Mouse (Mus musculus) cerebellum, adult 2 months (tissue): ENCODE data around the gene Atxn3. TPM values are rescaled to one million over a fixed set of nuclear protein-coding genes. Genes with fewer than 3 reads are reported as not detected.

Experiments
- DNase-seq, 2 experiments: peaks; one replicate each; pipeline ENCODE4 v3.0.0; 2021
- H3K27ac ChIP-seq: fragments of 200-500 bp; 2 replicates; pipeline ENCODE4 v1.5.1; 2012; ENCODE audit warnings: low read length, control low read depth, inconsistent platforms; ENCODE audit not compliant: insufficient read depth
- H3K27me3 ChIP-seq: fragments of 200-500 bp; 2 replicates; pipeline ENCODE4 v1.6.1; 2012; ENCODE audit warnings: inconsistent platforms, mild to moderate bottlenecking, low read length, moderate library complexity; ENCODE audit not compliant: control insufficient read depth, insufficient read depth
- H3K4me1 ChIP-seq: fragments of 200-500 bp; 2 replicates; pipeline ENCODE4 v1.6.1; 2011; ENCODE audit warnings: low read length; ENCODE audit not compliant: control insufficient read depth, insufficient read depth
- H3K4me3 ChIP-seq: fragments of 200-500 bp; replicated peaks from 2 replicates; pipeline ENCODE3; 2011; ENCODE audit warnings: mild to moderate bottlenecking, low read depth, low read length, control low read depth; ENCODE audit not compliant: insufficient read depth
- CTCF ChIP-seq: fragments of 200-500 bp; IDR thresholded peaks from 2 replicates; pipeline ENCODE4 v1.5.1; 2011; ENCODE audit warnings: low read depth, mild to moderate bottlenecking, control low read depth, low read length, moderate library complexity, borderline replicate concordance; ENCODE audit not compliant: insufficient read depth
- POLR2A ChIP-seq: fragments of 200-500 bp; IDR thresholded peaks from 2 replicates; pipeline ENCODE4 v1.6.1; 2011; ENCODE audit warnings: low read length, control low read depth, borderline replicate concordance; ENCODE audit not compliant: insufficient read depth
- WGBS: fragments of 180-500 bp; shearing (Covaris S2); methylation state at CpG from one replicate; pipeline ENCODE4 v1.1.7; 2018; 5-methylcytosine and 5-hydroxymethylcytosine counted together
- polyA plus RNA-seq: library from polyadenylated mRNA; depleted of rRNA; stranded (reverse); fragments of >200 nt; gene quantifications from 2 replicates; pipeline ENCODE4 v1.2.3, GENCODE M21; 2012; rRNA removed

The Atxn3 gene
- polyA plus RNA-seq, 1 experiment, result 13.3 TPM

DNA sequence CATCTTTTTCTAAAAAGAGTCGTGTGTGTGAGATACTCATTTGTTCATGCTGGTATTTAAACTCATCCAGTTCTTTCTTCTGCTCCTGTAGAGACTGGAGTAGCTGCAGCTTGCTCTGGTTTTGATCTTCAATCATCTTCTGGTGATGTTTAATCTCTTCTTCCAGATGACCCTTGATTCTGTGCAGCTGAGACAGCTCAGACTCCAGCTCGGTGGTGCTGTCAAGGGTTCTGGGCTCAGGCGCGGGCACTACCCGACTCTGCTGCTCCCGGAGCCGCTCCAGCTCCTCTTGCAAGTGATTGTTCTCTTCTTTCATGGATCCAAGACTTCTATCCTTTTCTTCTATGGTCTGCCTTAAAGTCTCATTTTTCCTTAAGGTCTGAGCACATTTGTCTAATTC, 73.1 kb downstream of the Atxn3 start:
- 96% methylated on average over 7 of the region's 7 CpGs for WGBS
- TF ChIP-seq CTCF, result no peak
- TF ChIP-seq POLR2A, result no peak

DNA sequence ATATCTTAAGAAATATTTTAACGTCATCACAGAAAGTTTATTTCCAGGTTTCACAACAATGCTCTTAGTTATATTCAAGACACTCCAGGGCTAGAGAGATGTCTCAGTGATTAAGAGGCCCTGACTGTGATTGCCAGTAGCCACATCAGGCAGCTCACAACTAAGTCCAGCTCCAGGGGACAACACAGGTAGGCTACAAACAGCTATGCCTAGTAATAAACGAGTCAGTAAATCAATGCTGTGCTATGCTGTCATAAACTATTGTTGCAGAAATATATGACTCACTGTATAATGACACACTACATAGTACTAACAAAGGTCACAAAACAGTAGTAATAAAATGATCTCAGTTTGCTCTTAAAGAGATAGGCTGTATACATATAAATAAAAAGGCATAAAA, 81.7 kb downstream of the Atxn3 start:
- Histone ChIP-seq H3K27ac (no peak overlapping the region), H3K27me3 (no peaks in the 10 kb centered on the region), H3K4me3 (no peak overlapping the region), H3K4me1 (no peaks in the 10 kb centered on the region)
- TF ChIP-seq POLR2A (no peak), CTCF (no peak)
- 92% methylated on average over 2 of the region's 2 CpGs for WGBS
- DNase-seq, result no peak

More for the DNA sequence above, 73.1 kb downstream of the Atxn3 start:
- no peak for DNase-seq
- H3K4me3 ChIP-seq, result no peak overlapping the region
- H3K27me3 ChIP-seq, result no peaks in the 10 kb centered on the region
- no peaks in the 10 kb centered on the region for H3K4me1 ChIP-seq
- H3K27ac ChIP-seq, result no peak overlapping the region

DNA sequence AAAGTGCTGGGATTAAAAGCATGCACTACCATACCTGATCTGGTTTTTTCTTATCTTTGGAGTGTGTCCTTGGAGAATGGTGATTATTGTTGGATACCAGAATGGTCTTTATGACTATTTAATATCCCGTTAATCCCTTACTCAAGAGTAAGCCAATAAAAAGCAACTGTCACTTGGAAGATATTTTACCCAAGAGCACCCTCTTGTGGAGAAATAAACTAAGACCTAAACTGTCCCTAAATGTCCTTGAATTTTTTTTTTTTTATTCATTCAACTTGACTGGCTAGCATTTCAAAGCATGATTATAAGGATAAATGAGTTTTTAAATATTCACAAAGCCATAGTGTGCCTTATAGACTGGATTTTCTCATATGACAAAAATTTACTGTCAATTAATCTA, 82.9 kb downstream of the Atxn3 start:
- no peaks in the 10 kb centered on the region for H3K4me1 ChIP-seq
- WGBS, result 26% methylated on average over 1 of the region's 1 CpGs
- no peak overlapping the region for H3K4me3 ChIP-seq
- no peak for TF ChIP-seq CTCF
- no peak for TF ChIP-seq POLR2A
- no peak overlapping the region for H3K27ac ChIP-seq
- H3K27me3 ChIP-seq, result no peaks in the 10 kb centered on the region
- DNase-seq, result peak in 1 of 2 experiments; percentile 33

Other genes starting within 250 kb of the Atxn3 start
- 0.10 and 0.24 TPM in 2 replicates for gene Tc2n, start 239.7 kb downstream of the Atxn3 start, polyA plus RNA-seq
- 8.2 and 8.9 TPM in 2 replicates for gene Fbln5, start 139.2 kb downstream of the Atxn3 start, polyA plus RNA-seq
- gene Trip11, start 45.0 kb downstream of the Atxn3 start, polyA plus RNA-seq, result 13.8 and 14.0 TPM in 2 replicates
- gene Cpsf2, start 17.7 kb upstream of the Atxn3 start, polyA plus RNA-seq, result 15.1 and 16.0 TPM in 2 replicates
- gene Slc24a4, start 170.5 kb upstream of the Atxn3 start, polyA plus RNA-seq, result 3.4 TPM in 2 replicates